Mouse (Mus musculus): ENCODE measurements around the gene Tenm1.

DNA sequence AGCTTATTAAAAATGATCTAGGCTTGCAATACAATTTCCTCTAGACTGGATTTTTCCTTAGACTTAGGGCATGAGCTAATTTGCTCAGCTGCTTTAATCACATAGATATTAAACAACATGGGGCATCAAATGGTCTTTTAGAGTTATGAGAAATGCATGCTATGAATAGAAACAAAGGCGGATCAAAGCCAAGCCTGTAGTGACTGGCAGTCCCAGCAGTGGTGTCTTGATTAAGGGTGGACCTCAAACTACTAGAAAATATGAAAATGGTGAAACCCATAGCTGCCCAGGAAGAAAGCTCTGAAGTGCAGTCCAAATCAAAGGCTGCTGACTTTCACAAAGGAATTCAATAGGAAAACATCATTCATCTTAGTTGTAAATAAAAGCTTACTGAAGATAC lies 306.9 kb downstream of the Tenm1 start:
- TF ChIP-seq CTCF (IDR thresholded peaks at IDR 0.05) (no peak), POLR2A (IDR thresholded peaks at IDR 0.05; ENCODE audit: insufficient read depth, low read depth, low read length) (no peak), EP300 (IDR thresholded peaks at IDR 0.05; ENCODE audit: insufficient read depth, low read depth, low read length) (no peak)

Data from heart, adult 2 months (tissue).